Mouse (Mus musculus) embryonic facial prominence, embryonic 11.5 days (tissue): Measurements from ENCODE around the gene Trappc11. TPM values are rescaled to one million over a fixed set of nuclear protein-coding genes. Genes with fewer than 3 reads are reported as not detected.

Experiments used
- ATAC-seq: fragments of 200-750 bp; cut with Nextera tagmentation; replicated peaks from 2 replicates; pipeline ENCODE4 v1.8.0; 2017; ENCODE audit warnings: low read depth; ENCODE audit not compliant: insufficient number of reproducible peaks, low FRiP score, low TSS enrichment
- DNase-seq: peaks from one replicate; pipeline ENCODE4 v3.0.0-alpha.2; 2015; ENCODE audit warnings: low spot score
- H3K27ac ChIP-seq: fragments of 300-500 bp; sonication (generic); replicated peaks from 2 replicates; pipeline ENCODE4 v1.5.1; 2014; ENCODE audit warnings: mild to moderate bottlenecking, low read depth, low read length, control low read depth
- H3K27me3 ChIP-seq: fragments of 300-500 bp; sonication (generic); 2 replicates; pipeline ENCODE4 v1.6.1; 2014; ENCODE audit warnings: mild to moderate bottlenecking, low read length, moderate library complexity, mixed read lengths; ENCODE audit not compliant: control insufficient read depth, insufficient read depth
- H3K36me3 ChIP-seq: fragments of 300-500 bp; sonication (generic); replicated peaks from 2 replicates; pipeline ENCODE4 v1.6.1; 2014; ENCODE audit warnings: low read depth, mild to moderate bottlenecking, low read length, moderate library complexity, mixed read lengths; ENCODE audit not compliant: control insufficient read depth, insufficient read depth
- H3K4me1 ChIP-seq: fragments of 300-500 bp; sonication (generic); 2 replicates; pipeline ENCODE4 v1.6.1; 2014; ENCODE audit warnings: low read length, mixed read lengths; ENCODE audit not compliant: control insufficient read depth, insufficient read depth
- H3K4me2 ChIP-seq: fragments of 300-500 bp; sonication (generic); 2 replicates; pipeline ENCODE4 v1.6.1; 2014; ENCODE audit warnings: low read depth, mild to moderate bottlenecking, control low read depth, low read length, moderate library complexity
- H3K4me3 ChIP-seq: fragments of 300-500 bp; sonication (generic); 2 replicates; pipeline ENCODE4 v1.5.1; 2014; ENCODE audit warnings: low read depth, low read length, control low read depth
- H3K9ac ChIP-seq: fragments of 300-500 bp; sonication (generic); replicated peaks from 2 replicates; pipeline ENCODE4 v1.6.1; 2014; ENCODE audit warnings: mild to moderate bottlenecking, control low read depth, low read length
- H3K9me3 ChIP-seq: fragments of 300-500 bp; sonication (generic); replicated peaks from 2 replicates; pipeline ENCODE4 v1.6.1; 2016; ENCODE audit warnings: mild to moderate bottlenecking, low read length, inconsistent platforms, mixed read lengths; ENCODE audit not compliant: control insufficient read depth
- WGBS: fragments of 180-500 bp; shearing (Covaris S2); extraction: QIAGEN DNeasy Blood & Tissue Kit; methylation state at CpG from one replicate; pipeline ENCODE4 v1.1.7; 2014; 5-methylcytosine and 5-hydroxymethylcytosine counted together
- polyA plus RNA-seq: library from polyadenylated mRNA; unstranded; fragments of >200 nt; fragmentation: Nextera tagmentation; extraction: Ambion mirVana; gene quantifications from 2 replicates; pipeline ENCODE4 v1.2.1, GENCODE M21; 2014

Gene Trappc11
- polyA plus RNA-seq, 1 experiment from 2014 or later: 48.8 TPM

GRCm38 (mm10) chr8:47556446-47556845 is 23.2 kb upstream of the Trappc11 start:
- H3K9ac ChIP-seq: no peak overlapping the region
- no peak overlapping the region for H3K4me3 ChIP-seq
- WGBS: 85% methylated on average over 7 of the region's 7 CpGs
- no peak overlapping the region for H3K27ac ChIP-seq
- no peaks in the 10 kb centered on the region for H3K9me3 ChIP-seq
- H3K27me3 ChIP-seq: no peaks in the 10 kb centered on the region
- DNase-seq (no peak), ATAC-seq (no peak)
- H3K36me3 ChIP-seq: no peaks in the 10 kb centered on the region
- H3K4me2 ChIP-seq: no peak overlapping the region
- no peaks in the 10 kb centered on the region for H3K4me1 ChIP-seq

GRCm38 (mm10) chr8:47553613-47554012 is 20.3 kb upstream of the Trappc11 start:
- H3K4me2 ChIP-seq: no peak overlapping the region
- no peak for ATAC-seq
- no peak overlapping the region for H3K27ac ChIP-seq
- no peaks in the 10 kb centered on the region for H3K4me1 ChIP-seq
- no peaks in the 10 kb centered on the region for H3K27me3 ChIP-seq
- H3K36me3 ChIP-seq: peaks cover 4% of the 10 kb centered on the region; the same call in 1 of the 2 replicates
- 84% methylated on average over 6 of the region's 6 CpGs for WGBS
- DNase-seq: no peak
- no peak overlapping the region for H3K4me3 ChIP-seq
- H3K9me3 ChIP-seq: no peaks in the 10 kb centered on the region
- no peak overlapping the region for H3K9ac ChIP-seq

GRCm38 (mm10) chr8:47547102-47547501 is 13.8 kb upstream of the Trappc11 start:
- Histone ChIP-seq H3K4me2 (no peak overlapping the region), H3K9me3 (no peaks in the 10 kb centered on the region), H3K36me3 (peaks cover 13% of the 10 kb centered on the region), H3K27me3 (no peaks in the 10 kb centered on the region), H3K4me3 (no peak overlapping the region), H3K27ac (no peak overlapping the region), H3K9ac (no peak overlapping the region), H3K4me1 (no peaks in the 10 kb centered on the region)
- ATAC-seq (no peak), DNase-seq (no peak)
- WGBS: 95% methylated on average over 10 of the region's 10 CpGs

GRCm38 (mm10) chr8:47544094-47544493 is 10.8 kb upstream of the Trappc11 start:
- no peak overlapping the region for H3K27ac ChIP-seq
- 96% methylated on average over 5 of the region's 5 CpGs for WGBS
- ATAC-seq (no peak), DNase-seq (no peak)
- no peaks in the 10 kb centered on the region for H3K9me3 ChIP-seq
- H3K4me2 ChIP-seq: no peak overlapping the region
- peaks cover 13% of the 10 kb centered on the region for H3K36me3 ChIP-seq
- no peak overlapping the region for H3K4me3 ChIP-seq
- no peaks in the 10 kb centered on the region for H3K27me3 ChIP-seq
- no peak overlapping the region for H3K9ac ChIP-seq
- no peaks in the 10 kb centered on the region for H3K4me1 ChIP-seq

- no peak overlapping the region for H3K4me2 ChIP-seq
- DNase-seq (no peak), ATAC-seq (no peak)
- H3K4me3 ChIP-seq: no peak overlapping the region
- H3K4me1 ChIP-seq: no peaks in the 10 kb centered on the region
- no peak overlapping the region for H3K9ac ChIP-seq
- H3K27ac ChIP-seq: no peak overlapping the region
- H3K9me3 ChIP-seq: no peaks in the 10 kb centered on the region
- peaks cover 5% of the 10 kb centered on the region; the same call in 1 of the 2 replicates for H3K36me3 ChIP-seq
- 95% methylated on average over 16 of the region's 16 CpGs for WGBS
- no peaks in the 10 kb centered on the region for H3K27me3 ChIP-seq
Measured at GRCm38 (mm10) chr8:47542746-47543145, 9.5 kb upstream of the Trappc11 start.

DNA sequence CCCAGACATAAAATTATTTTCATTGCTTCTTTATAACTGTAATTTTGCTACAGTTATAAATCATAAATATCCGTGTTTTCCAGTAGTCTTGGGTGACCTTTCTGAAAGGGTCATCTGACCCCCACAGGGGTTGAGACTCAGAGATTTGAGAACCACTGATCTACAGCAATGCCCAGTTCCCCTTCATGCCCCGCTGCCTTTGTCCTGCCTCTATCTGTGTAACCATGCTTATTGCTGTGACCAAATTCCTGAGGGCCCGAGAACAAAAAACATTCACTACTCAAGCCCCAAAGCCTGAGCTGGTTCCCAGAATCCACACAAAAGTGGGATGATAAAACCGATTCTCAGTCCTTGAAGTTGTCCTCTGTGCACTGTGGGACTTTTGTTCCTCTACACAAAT is 5.1 kb upstream of the Trappc11 start:
- Histone ChIP-seq H3K27me3 (no peaks in the 10 kb centered on the region), H3K36me3 (no peaks in the 10 kb centered on the region; the same call in 1 of the 2 replicates), H3K9ac (no peak overlapping the region), H3K4me2 (no peak overlapping the region), H3K4me3 (no peak overlapping the region), H3K9me3 (no peaks in the 10 kb centered on the region), H3K27ac (no peak overlapping the region), H3K4me1 (no peaks in the 10 kb centered on the region)
- ATAC-seq: no peak
- WGBS: 78% methylated on average over 4 of the region's 4 CpGs
- no peak for DNase-seq

DNA sequence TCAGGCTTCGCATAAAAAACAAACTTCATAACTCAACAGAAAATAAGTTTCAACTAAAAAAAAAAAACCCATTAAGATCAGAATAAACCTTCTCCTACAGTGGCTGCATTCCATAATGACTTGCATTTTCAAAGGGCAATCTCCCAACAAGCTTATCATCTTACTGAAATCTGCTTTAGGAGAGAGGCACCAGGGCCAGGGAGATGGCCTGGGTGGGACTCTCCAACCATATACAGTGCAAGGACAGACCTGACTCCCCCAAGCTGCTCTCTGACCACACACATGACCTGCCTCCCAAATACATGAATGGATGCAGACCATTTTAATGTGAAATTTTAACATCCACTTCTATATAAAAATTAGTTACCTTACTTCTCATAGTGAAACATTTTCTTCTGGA is 5.2 kb downstream of the Trappc11 start:
- Histone ChIP-seq H3K27ac (no peak overlapping the region), H3K4me2 (no peak overlapping the region), H3K9ac (no peak overlapping the region), H3K27me3 (no peaks in the 10 kb centered on the region), H3K4me1 (no peaks in the 10 kb centered on the region), H3K4me3 (no peak overlapping the region), H3K9me3 (no peaks in the 10 kb centered on the region), H3K36me3 (no peaks in the 10 kb centered on the region; the same call in 1 of the 2 replicates)
- WGBS: 90% methylated on average over 1 of the region's 1 CpGs
- no peak for DNase-seq
- no peak for ATAC-seq

- no peak for ATAC-seq
Measured at GRCm38 (mm10) chr8:47513601-47514000, 19.7 kb downstream of the Trappc11 start.

More at GRCm38 (mm10) chr8:47513601-47514000, 19.7 kb downstream of the Trappc11 start:
- WGBS: 95% methylated on average over 15 of the region's 15 CpGs
- H3K4me2 ChIP-seq: no peak overlapping the region
- no peaks in the 10 kb centered on the region for H3K27me3 ChIP-seq
- no peak overlapping the region for H3K9ac ChIP-seq
- DNase-seq: no peak
- no peak overlapping the region for H3K27ac ChIP-seq
- H3K9me3 ChIP-seq: no peaks in the 10 kb centered on the region
- H3K4me1 ChIP-seq: no peaks in the 10 kb centered on the region
- no peak overlapping the region for H3K4me3 ChIP-seq
- no peaks in the 10 kb centered on the region; the same call in 1 of the 2 replicates for H3K36me3 ChIP-seq
